27 mouse cellular contexts compared by ENCODE assay signal in genomic region chr10:12456867-12457266, GRCm38 (mm10).
"Had no signal": no experiment of that assay in that cellular context is flagged by ENCODE, and none has a peak within 500 bp of the region (broad histone marks: within the 10 kb centered on the region; RNA-seq: fewer than 3 reads in every experiment).

No protein-coding gene starts in this region.

- H3K4me1 ChIP-seq: embryonic facial prominence, embryonic 10.5 days; embryonic facial prominence, embryonic 12.5 days; embryonic facial prominence, embryonic 13.5 days; embryonic facial prominence, embryonic 15.5 days; forebrain, embryonic 10.5 days; forebrain, embryonic 13.5 days; forebrain, embryonic 15.5 days; heart, embryonic 10.5 days had no signal

- H3K27ac ChIP-seq: embryonic facial prominence, embryonic 10.5 days; embryonic facial prominence, embryonic 12.5 days; embryonic facial prominence, embryonic 13.5 days; embryonic facial prominence, embryonic 15.5 days; forebrain, embryonic 10.5 days; forebrain, embryonic 12.5 days; forebrain, embryonic 13.5 days; forebrain, embryonic 15.5 days; gastrocnemius, adult 2 months; heart, adult 2 months; heart, embryonic 10.5 days had no signal

- DNase-seq: cerebellum, adult 9-11 months; cerebellum, postnatal 10 days; cerebellum, postnatal 14 days; cerebellum, postnatal 25 days; cerebellum, postnatal 36 days; embryo, embryonic 11 days; forebrain, postnatal 0 days; gastrocnemius, adult 2 months; gastrocnemius, postnatal 10 days; gastrocnemius, postnatal 14 days; gastrocnemius, postnatal 25 days; gastrocnemius, postnatal 36 days; heart, adult 11 months; heart, adult 18-20 months; heart, adult 2 months had no signal

- H3K27me3 ChIP-seq: embryonic facial prominence, embryonic 12.5 days; embryonic facial prominence, embryonic 13.5 days; embryonic facial prominence, embryonic 15.5 days; forebrain, embryonic 12.5 days; forebrain, embryonic 13.5 days; forebrain, embryonic 15.5 days had no signal

- H3K4me2 ChIP-seq: embryonic facial prominence, embryonic 12.5 days; embryonic facial prominence, embryonic 13.5 days; embryonic facial prominence, embryonic 15.5 days; forebrain, embryonic 12.5 days; forebrain, embryonic 13.5 days; forebrain, embryonic 15.5 days had no signal

- H3K9me3 ChIP-seq: embryonic facial prominence, embryonic 10.5 days; embryonic facial prominence, embryonic 12.5 days; embryonic facial prominence, embryonic 13.5 days; embryonic facial prominence, embryonic 15.5 days; forebrain, embryonic 10.5 days; forebrain, embryonic 12.5 days; forebrain, embryonic 13.5 days; forebrain, embryonic 15.5 days; heart, embryonic 10.5 days had no signal

- H3K4me3 ChIP-seq: embryonic facial prominence, embryonic 10.5 days; embryonic facial prominence, embryonic 12.5 days; embryonic facial prominence, embryonic 13.5 days; embryonic facial prominence, embryonic 15.5 days; erythroblast, embryonic 14.5 days; forebrain, embryonic 10.5 days; forebrain, embryonic 12.5 days; forebrain, embryonic 13.5 days; forebrain, embryonic 15.5 days; gastrocnemius, adult 2 months; heart, adult 2 months; heart, embryonic 10.5 days had no signal

- H3K36me3 ChIP-seq: embryonic facial prominence, embryonic 15.5 days; forebrain, embryonic 10.5 days; forebrain, embryonic 12.5 days; forebrain, embryonic 15.5 days had no signal

- H3K9ac ChIP-seq: embryonic facial prominence, embryonic 12.5 days; embryonic facial prominence, embryonic 13.5 days; embryonic facial prominence, embryonic 15.5 days; forebrain, embryonic 12.5 days; forebrain, embryonic 13.5 days; forebrain, embryonic 15.5 days; forebrain, postnatal 0 days had no signal

- ATAC-seq: forebrain, embryonic 13.5 days; forebrain, embryonic 14.5 days; forebrain, embryonic 15.5 days; forebrain, embryonic 16.5 days; forebrain, postnatal 0 days had no signal
